Mouse (Mus musculus): ENCODE measurements around the gene C87499. TPM values are rescaled to one million over a fixed set of nuclear protein-coding genes. Genes with fewer than 3 reads are reported as not detected.

C87499 gene
- not detected in 4 replicates for total RNA-seq (2023; ENCODE audit: inconsistent age)

GRCm38 (mm10) chr4:88634311-88634710 is at the start of gene C87499:
C87499 (minus strand) TSS chr4:88634411.

GRCm38 (mm10) chr4:88683812-88684211 is 49.6 kb upstream of the C87499 start, which contains the start of gene Ifna2:
Ifna2 (minus strand) TSS chr4:88683912.

GRCm38 (mm10) chr4:88676824-88677223 is 42.6 kb upstream of the C87499 start, which contains the start of gene Ifna16:
Ifna16 (minus strand) TSS chr4:88676924.

GRCm38 (mm10) chr4:88644359-88644758 is 10.1 kb upstream of the C87499 start, which contains the start of gene Ifna13:
Ifna13 (minus strand) TSS chr4:88644459.

GRCm38 (mm10) chr4:88603276-88603675 is 30.9 kb downstream of the C87499 start, which contains the start of gene Ifna12:
Ifna12 (minus strand) TSS chr4:88603376.

GRCm38 (mm10) chr4:88592285-88592684 is 41.9 kb downstream of the C87499 start, which contains the start of gene Ifna9:
Ifna9 (minus strand) TSS chr4:88592385.

Other genes with a start within 250 kb of the C87499 start
- 0.15 to 0.54 TPM (median 0.26 TPM) in 4 replicates for gene Hacd4, start 195.5 kb downstream of the C87499 start, total RNA-seq (2023; ENCODE audit: inconsistent age)
- gene Ifnb1, start 111.6 kb downstream of the C87499 start, total RNA-seq (2023; ENCODE audit: inconsistent age) = not detected in 4 replicates
- gene Ifna15, start 76.2 kb downstream of the C87499 start, total RNA-seq (2023; ENCODE audit: inconsistent age) = not detected in 4 replicates
- gene Ifna14, start 62.6 kb downstream of the C87499 start, total RNA-seq (2023; ENCODE audit: inconsistent age) = not detected in 4 replicates
- gene Ifna9, start 42.0 kb downstream of the C87499 start, total RNA-seq (2023; ENCODE audit: inconsistent age) = not detected in 4 replicates
- gene Ifna12, start 31.0 kb downstream of the C87499 start, total RNA-seq (2023; ENCODE audit: inconsistent age) = not detected in 4 replicates
- gene Ifna13, start 10.0 kb upstream of the C87499 start, total RNA-seq (2023; ENCODE audit: inconsistent age) = not detected in 4 replicates
- gene Ifna16, start 42.5 kb upstream of the C87499 start, total RNA-seq (2023; ENCODE audit: inconsistent age) = not detected in 4 replicates
- not detected in 4 replicates for gene Ifna2, start 49.5 kb upstream of the C87499 start, total RNA-seq (2023; ENCODE audit: inconsistent age)
- not detected in 4 replicates for gene Ifnab, start 56.9 kb upstream of the C87499 start, total RNA-seq (2023; ENCODE audit: inconsistent age)
- not detected in 4 replicates for gene Gm26566, start 87.4 kb upstream of the C87499 start, total RNA-seq (2023; ENCODE audit: inconsistent age)
- 16.1 to 18.8 TPM (median 16.6 TPM) in 4 replicates for gene Klhl9, start 88.1 kb upstream of the C87499 start, total RNA-seq (2023; ENCODE audit: inconsistent age)
- gene Gm13271, start 120.5 kb upstream of the C87499 start, total RNA-seq (2023; ENCODE audit: inconsistent age) = not detected in 4 replicates
- gene Gm13283, start 125.7 kb upstream of the C87499 start, total RNA-seq (2023; ENCODE audit: inconsistent age) = not detected in 4 replicates
- not detected in 4 replicates for gene Gm13290, start 139.4 kb upstream of the C87499 start, total RNA-seq (2023; ENCODE audit: inconsistent age)
- not detected in 4 replicates for gene Gm13289, start 142.5 kb upstream of the C87499 start, total RNA-seq (2023; ENCODE audit: inconsistent age)
- not detected in 4 replicates for gene Gm13272, start 145.4 kb upstream of the C87499 start, total RNA-seq (2023; ENCODE audit: inconsistent age)
- gene Ifnz, start 147.7 kb upstream of the C87499 start, total RNA-seq (2023; ENCODE audit: inconsistent age) = not detected in 4 replicates
- gene Gm13276, start 151.3 kb upstream of the C87499 start, total RNA-seq (2023; ENCODE audit: inconsistent age) = not detected in 4 replicates
- gene Gm13277, start 154.2 kb upstream of the C87499 start, total RNA-seq (2023; ENCODE audit: inconsistent age) = not detected in 4 replicates
- not detected in 4 replicates for gene Gm13278, start 157.1 kb upstream of the C87499 start, total RNA-seq (2023; ENCODE audit: inconsistent age)
- gene Gm13275, start 160.1 kb upstream of the C87499 start, total RNA-seq (2023; ENCODE audit: inconsistent age) = not detected in 4 replicates
- not detected in 4 replicates for gene Gm13279, start 163.0 kb upstream of the C87499 start, total RNA-seq (2023; ENCODE audit: inconsistent age)
- 0.36 TPM in 1 of 4 replicates, not detected in the others for gene Gm13285, start 165.3 kb upstream of the C87499 start, total RNA-seq (2023; ENCODE audit: inconsistent age)
- gene Gm13287, start 168.8 kb upstream of the C87499 start, total RNA-seq (2023; ENCODE audit: inconsistent age) = not detected in 4 replicates
- not detected in 4 replicates for gene Gm13288, start 171.1 kb upstream of the C87499 start, total RNA-seq (2023; ENCODE audit: inconsistent age)
- not detected in 4 replicates for gene Ifna7, start 181.8 kb upstream of the C87499 start, total RNA-seq (2023; ENCODE audit: inconsistent age)
- not detected in 4 replicates for gene Ifna11, start 185.5 kb upstream of the C87499 start, total RNA-seq (2023; ENCODE audit: inconsistent age)
- not detected in 4 replicates for gene Ifna6, start 193.0 kb upstream of the C87499 start, total RNA-seq (2023; ENCODE audit: inconsistent age)
- not detected in 4 replicates for gene Ifna5, start 201.1 kb upstream of the C87499 start, total RNA-seq (2023; ENCODE audit: inconsistent age)
- gene Ifna4, start 207.4 kb upstream of the C87499 start, total RNA-seq (2023; ENCODE audit: inconsistent age) = not detected in 4 replicates
- gene Ifna1, start 215.7 kb upstream of the C87499 start, total RNA-seq (2023; ENCODE audit: inconsistent age) = not detected in 4 replicates
- not detected in 4 replicates for gene Ifne, start 245.8 kb upstream of the C87499 start, total RNA-seq (2023; ENCODE audit: inconsistent age)